Mouse (Mus musculus) stomach, embryonic 14.5 days (tissue): ENCODE measurements around the gene Fndc10. TPM values are rescaled to one million over a fixed set of nuclear protein-coding genes. Genes with fewer than 3 reads are reported as not detected.

Experiments
- ATAC-seq: fragments of 200-750 bp; cut with Nextera tagmentation; 2 replicates; pipeline ENCODE4 v1.8.0; 2017; ENCODE audit warnings: low read depth, moderate TSS enrichment; ENCODE audit not compliant: insufficient number of reproducible peaks, insufficient read depth, low FRiP score
- H3K27ac ChIP-seq: fragments of 300-500 bp; sonication (generic); 2 replicates; pipeline ENCODE4 v1.5.1; 2014; ENCODE audit warnings: mild to moderate bottlenecking, low read length, moderate library complexity, mixed read lengths
- H3K27me3 ChIP-seq: fragments of 300-500 bp; sonication (generic); 2 replicates; pipeline ENCODE4 v1.6.1; 2014; ENCODE audit warnings: low read length, control low read depth, mixed read lengths; ENCODE audit not compliant: control insufficient read depth, insufficient read depth
- H3K36me3 ChIP-seq: fragments of 300-500 bp; sonication (generic); 2 replicates; pipeline ENCODE4 v1.6.1; 2014; ENCODE audit warnings: mild to moderate bottlenecking, control low read depth, low read length, moderate library complexity, mixed read lengths; ENCODE audit not compliant: control insufficient read depth, insufficient read depth
- H3K4me1 ChIP-seq: fragments of 300-500 bp; sonication (generic); 2 replicates; pipeline ENCODE4 v1.6.1; 2014; ENCODE audit warnings: low read length, control low read depth, mixed read lengths; ENCODE audit not compliant: control insufficient read depth, insufficient read depth
- H3K4me2 ChIP-seq: fragments of 300-500 bp; sonication (generic); replicated peaks from 2 replicates; pipeline ENCODE4 v1.6.1; 2014; ENCODE audit warnings: low read depth, low read length, control low read depth
- H3K4me3 ChIP-seq: fragments of 300-500 bp; sonication (generic); 2 replicates; pipeline ENCODE4 v1.5.1; 2014; ENCODE audit warnings: low read depth, low read length, control low read depth
- H3K9ac ChIP-seq: fragments of 300-500 bp; sonication (generic); replicated peaks from 2 replicates; pipeline ENCODE4 v1.6.1; 2014; ENCODE audit warnings: low read depth, mild to moderate bottlenecking, control low read depth, low read length, moderate library complexity, mixed read lengths
- H3K9me3 ChIP-seq: fragments of 300-500 bp; sonication (generic); 2 replicates; pipeline ENCODE4 v1.6.1; 2016; ENCODE audit warnings: low read depth, low read length, control low read depth; ENCODE audit not compliant: control insufficient read depth
- WGBS: fragments of 180-500 bp; shearing (Covaris S2); extraction: QIAGEN DNeasy Blood & Tissue Kit; methylation state at CpG from one replicate; pipeline ENCODE4 v1.1.7; 2014; 5-methylcytosine and 5-hydroxymethylcytosine counted together
- polyA plus RNA-seq: library from polyadenylated mRNA; unstranded; fragments of >200 nt; fragmentation: Nextera tagmentation; extraction: Ambion mirVana; gene quantifications from 2 replicates; pipeline ENCODE4 v1.2.1, GENCODE M21; 2014

The Fndc10 gene
- polyA plus RNA-seq, 1 experiment from 2014 or later = 3.1 TPM

- Histone ChIP-seq H3K27ac (no peak overlapping the region), H3K4me3 (no peak overlapping the region), H3K4me2 (no peak overlapping the region), H3K9ac (no peak overlapping the region), H3K27me3 (no peaks in the 10 kb centered on the region), H3K36me3 (no peaks in the 10 kb centered on the region), H3K9me3 (no peaks in the 10 kb centered on the region), H3K4me1 (0 out of 2 replicates have a peak, but pooled peaks cover 6% of the 10 kb centered on the region)
- no peak for ATAC-seq
- WGBS = 90% methylated on average over 3 of the region's 3 CpGs
Observed at GRCm38 (mm10) chr4:155692421-155692820, 1.7 kb upstream of the Fndc10 start.

- Histone ChIP-seq H3K4me2 (peak overlapping the region; percentile 81), H3K4me1 (0 out of 2 replicates have a peak, but pooled peaks cover 6% of the 10 kb centered on the region), H3K4me3 (peak overlapping the region; percentile 66), H3K27ac (peak overlapping the region; percentile 52; the same call in 1 of the 2 replicates), H3K9me3 (no peaks in the 10 kb centered on the region), H3K9ac (peak overlapping the region; percentile 47), H3K27me3 (no peaks in the 10 kb centered on the region), H3K36me3 (no peaks in the 10 kb centered on the region)
- under 1% methylated on average over 91 of the region's 92 CpGs for WGBS
- peak; percentile 64; the same call in 1 of the 2 replicates for ATAC-seq
Observed at GRCm38 (mm10) chr4:155694482-155695401, 600 bp downstream of the Fndc10 start.

- H3K4me3 ChIP-seq = peak overlapping the region; percentile 66
- WGBS = 85% methylated on average over 4 of the region's 4 CpGs
Observed at GRCm38 (mm10) chr4:155695531-155696062, 1.5 kb downstream of the Fndc10 start.

GRCm38 (mm10) chr4:155696261-155697255, 2.4 kb downstream of the Fndc10 start:
- no peak for ATAC-seq
- H3K4me1 ChIP-seq = 0 out of 2 replicates have a peak, but pooled peaks cover 6% of the 10 kb centered on the region
- no peaks in the 10 kb centered on the region for H3K9me3 ChIP-seq
- no peaks in the 10 kb centered on the region for H3K36me3 ChIP-seq
- H3K9ac ChIP-seq = no peak overlapping the region
- no peaks in the 10 kb centered on the region for H3K27me3 ChIP-seq
- no peak overlapping the region for H3K27ac ChIP-seq
- H3K4me3 ChIP-seq = no peak overlapping the region
- H3K4me2 ChIP-seq = 0 out of 2 replicates have a peak overlapping the region, but pooled peaks have one; percentile 81
- WGBS = 65% methylated on average over 16 of the region's 16 CpGs

More at GRCm38 (mm10) chr4:155695531-155696062, 1.5 kb downstream of the Fndc10 start:
- H3K27ac ChIP-seq = no peak overlapping the region
- no peak overlapping the region for H3K9ac ChIP-seq
- H3K9me3 ChIP-seq = no peaks in the 10 kb centered on the region
- ATAC-seq = no peak
- H3K36me3 ChIP-seq = no peaks in the 10 kb centered on the region
- H3K4me2 ChIP-seq = peak overlapping the region; percentile 81
- H3K27me3 ChIP-seq = no peaks in the 10 kb centered on the region
- H3K4me1 ChIP-seq = 0 out of 2 replicates have a peak, but pooled peaks cover 6% of the 10 kb centered on the region

DNA sequence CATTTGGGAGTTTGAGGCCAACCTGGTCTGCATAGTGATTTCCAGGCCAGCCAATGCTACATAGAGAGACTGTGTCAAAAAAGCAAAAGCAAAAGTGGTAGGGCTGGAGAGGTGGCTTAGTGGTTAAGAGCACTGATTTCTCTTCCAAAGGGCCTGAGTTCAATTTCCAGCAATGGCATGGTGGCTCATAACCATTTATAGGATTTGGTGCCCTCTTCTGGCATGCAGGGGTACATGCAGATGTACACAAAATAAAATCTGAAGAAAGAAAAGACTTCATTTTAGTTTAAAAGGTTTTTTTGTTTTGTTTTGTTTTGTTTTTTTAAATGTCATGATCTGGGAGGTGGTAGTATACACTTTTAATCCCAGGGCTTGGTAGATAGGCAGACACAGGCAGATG, 6.3 kb downstream of the Fndc10 start:
- no peak for ATAC-seq
- Histone ChIP-seq H3K27me3 (no peaks in the 10 kb centered on the region), H3K9ac (no peak overlapping the region), H3K4me1 (0 out of 2 replicates have a peak, but pooled peaks cover 3% of the 10 kb centered on the region), H3K4me2 (no peak overlapping the region), H3K27ac (no peak overlapping the region), H3K36me3 (no peaks in the 10 kb centered on the region), H3K9me3 (no peaks in the 10 kb centered on the region), H3K4me3 (no peak overlapping the region)

DNA sequence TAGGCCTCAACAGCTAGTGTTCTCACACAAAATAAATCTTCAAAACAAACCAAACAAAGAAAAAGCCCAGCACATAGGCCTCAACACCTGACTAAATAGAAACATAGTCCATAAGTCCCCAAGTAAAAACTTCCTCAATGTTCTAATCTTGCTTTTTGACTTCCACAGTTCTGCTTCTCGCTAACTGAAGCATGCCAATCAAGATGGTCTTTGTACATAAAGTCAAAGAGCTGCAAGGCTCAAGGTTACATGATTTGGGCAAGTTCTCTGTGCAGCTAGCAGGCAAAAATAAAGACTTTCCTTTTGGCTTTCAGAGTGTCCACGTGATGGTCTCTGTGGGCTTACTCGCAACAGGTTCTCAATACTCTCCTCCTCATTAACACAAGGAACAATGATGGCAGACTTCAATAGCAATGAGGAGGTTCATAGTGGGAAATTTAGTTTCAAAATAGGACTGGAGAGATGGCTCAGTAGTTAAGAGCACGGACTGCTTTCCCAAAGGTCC, 9.3 kb downstream of the Fndc10 start:
- no peak overlapping the region for H3K4me2 ChIP-seq
- no peak overlapping the region for H3K4me3 ChIP-seq
- 96% methylated on average over 4 of the region's 4 CpGs for WGBS
- ATAC-seq = no peak
- peaks cover 8% of the 10 kb centered on the region; the same call in 1 of the 2 replicates for H3K4me1 ChIP-seq
- H3K27ac ChIP-seq = no peak overlapping the region
- H3K9me3 ChIP-seq = no peaks in the 10 kb centered on the region
- no peaks in the 10 kb centered on the region for H3K27me3 ChIP-seq
- H3K36me3 ChIP-seq = no peaks in the 10 kb centered on the region
- no peak overlapping the region for H3K9ac ChIP-seq

- peak within 1 kb of the TSS; percentile 96 for H3K27ac ChIP-seq
- WGBS = under 1% methylated on average over 83 of the region's 83 CpGs
- peak within 1 kb of the TSS; percentile 76 for H3K4me2 ChIP-seq
Observed at GRCm38 (mm10) chr4:155704721-155705591, 10.8 kb downstream of the Fndc10 start, which contains the start of gene Ssu72. Gene Ssu72, plus strand, starts transcription at chr4:155704800.

More at GRCm38 (mm10) chr4:155704721-155705591, 10.8 kb downstream of the Fndc10 start, which contains the start of gene Ssu72:
- Histone ChIP-seq H3K4me1 (peaks cover 10% of the 10 kb centered on the region; the same call in 1 of the 2 replicates), H3K4me3 (peak within 1 kb of the TSS; percentile 86), H3K36me3 (no peaks in the 10 kb centered on the region; the same call in 1 of the 2 replicates), H3K27me3 (no peaks in the 10 kb centered on the region), H3K9ac (peak within 1 kb of the TSS; percentile 91), H3K9me3 (no peaks in the 10 kb centered on the region)
- ATAC-seq = peak; percentile 95
